Mouse (Mus musculus) heart, postnatal 0 days (tissue): Measurements from ENCODE around the gene Rbpjl.

Experiments used
- CTCF ChIP-seq: IDR thresholded peaks from 2 replicates; pipeline ENCODE4 v1.5.1; 2016; ENCODE audit warnings: antibody characterized with exemption, control low read depth, low read depth
- EP300 ChIP-seq: IDR thresholded peaks from 2 replicates; pipeline ENCODE4 v1.6.1; 2016; ENCODE audit warnings: antibody characterized with exemption, low read depth

DNA sequence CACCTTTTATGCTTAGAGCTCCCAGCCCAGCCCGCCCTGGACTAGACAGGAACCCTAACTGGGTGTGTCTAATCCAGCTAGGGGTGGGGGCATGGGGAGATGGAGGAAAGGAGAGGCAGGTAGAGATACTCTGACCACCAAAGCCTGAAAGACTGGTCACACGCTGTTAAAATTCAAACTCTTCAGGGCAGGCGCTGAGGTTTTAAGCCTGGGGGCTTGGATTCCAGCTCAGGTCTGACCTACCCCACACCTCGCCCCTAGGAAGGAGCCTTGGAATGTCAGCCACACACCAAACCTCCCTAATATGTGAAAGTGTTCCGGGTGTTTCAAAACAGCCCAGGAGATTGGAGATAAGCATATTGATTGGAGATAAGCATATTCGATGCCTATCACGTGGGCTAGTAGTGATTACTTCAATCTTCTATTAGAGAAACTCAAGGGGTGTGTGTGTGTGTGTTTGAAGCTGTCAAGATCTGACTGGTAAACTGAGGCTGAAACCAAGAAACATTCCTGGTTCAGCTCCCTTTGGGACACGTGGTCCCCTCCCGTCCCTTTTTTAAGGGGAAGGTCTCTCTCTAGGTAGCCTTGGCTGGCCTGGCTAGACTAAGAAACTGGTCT, 30.4 kb downstream of the Rbpjl start:
- TF ChIP-seq CTCF (no peak), EP300 (no peak)
